Mouse (Mus musculus): ENCODE results near the gene Pacsin2.

DNA sequence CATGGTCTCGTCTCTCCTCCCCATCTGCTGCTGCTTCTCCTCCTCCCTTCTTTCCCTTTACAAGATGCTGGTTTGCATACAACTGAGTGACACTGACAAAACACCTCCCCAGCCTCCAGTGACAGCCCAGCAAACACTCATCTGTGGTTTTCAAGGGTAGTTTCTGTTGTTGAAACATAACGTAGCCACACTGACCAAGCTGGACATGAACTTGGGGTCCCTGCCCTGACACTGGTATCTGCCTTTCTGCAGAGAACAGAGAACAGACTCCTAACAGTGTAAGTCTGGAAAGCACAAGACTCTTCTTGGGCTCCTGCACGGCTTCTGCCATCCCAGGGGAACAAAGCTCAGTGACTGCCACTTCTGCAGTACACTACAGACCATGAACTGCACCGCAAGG is 29.7 kb downstream of the Pacsin2 start:
- TF ChIP-seq CTCF (IDR thresholded peaks at IDR 0.05; ENCODE audit: control insufficient read depth, insufficient read depth, insufficient replicate concordance, low read depth, low read length) (no peak), POLR2A (IDR thresholded peaks at IDR 0.05; ENCODE audit: control insufficient read depth, low read depth, low read length) (no peak)
